Mouse (Mus musculus): Measurements from ENCODE around the gene Lrrc26.

Gene Lrrc26

DNA sequence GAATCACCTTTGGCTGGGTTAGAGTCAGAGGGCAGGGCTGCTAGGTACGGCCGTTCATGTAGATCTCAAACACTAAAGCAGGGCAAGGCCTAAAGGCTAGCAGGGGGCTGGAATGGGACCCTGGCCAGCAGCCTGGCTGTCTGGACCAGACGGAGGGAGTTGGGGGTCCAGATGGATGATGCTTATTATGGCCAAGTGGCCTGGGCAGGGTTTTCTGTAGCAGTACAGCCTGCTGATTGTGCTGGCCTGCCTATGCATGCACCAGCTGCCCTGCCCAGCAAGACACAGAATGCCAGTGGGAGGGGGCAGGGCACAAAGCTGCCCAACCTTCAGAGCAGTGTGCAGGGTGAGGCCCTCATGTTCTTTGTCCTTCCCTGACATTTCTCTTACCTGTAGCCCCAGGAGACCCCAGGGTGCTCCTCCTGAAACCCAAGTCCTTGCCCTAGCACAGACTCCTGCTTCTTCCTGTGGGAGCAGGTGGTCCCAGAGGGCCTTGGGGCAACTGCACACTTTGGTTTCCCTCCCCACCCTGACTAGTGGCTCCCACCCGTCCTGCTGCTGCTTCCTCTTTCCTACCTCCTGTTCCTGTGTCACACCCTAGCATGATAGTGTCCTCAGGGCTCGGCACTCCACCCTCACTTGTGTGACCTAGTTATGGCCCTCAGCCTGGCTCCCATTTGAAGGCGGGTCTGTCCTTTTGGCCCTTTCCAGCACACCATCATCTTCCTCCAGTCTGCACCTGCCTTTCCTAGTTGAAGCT, 23.6 kb upstream of the Lrrc26 start:
- no peak for DNase-seq (ENCODE audit: low read depth, low spot score)

DNA sequence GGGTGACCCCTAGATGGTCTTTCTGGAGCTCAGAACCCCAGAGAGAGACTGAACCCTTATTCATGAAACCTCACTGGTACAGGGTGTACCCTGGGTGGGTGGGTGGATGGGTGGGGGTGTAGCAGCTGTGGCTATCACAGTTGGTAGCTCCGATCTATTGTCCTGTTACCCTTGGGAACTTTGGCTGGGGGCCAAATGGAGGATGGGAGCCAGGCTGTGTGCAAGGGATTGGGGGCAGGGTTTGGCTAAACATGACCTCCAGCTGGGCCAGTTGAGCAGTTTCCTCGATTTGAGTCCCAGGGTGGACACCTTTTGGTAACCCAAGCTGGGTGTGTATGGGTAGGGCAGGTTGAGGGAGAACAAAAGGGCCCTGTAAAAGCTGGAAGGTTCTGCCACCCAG, 23.0 kb upstream of the Lrrc26 start:
- no peak for DNase-seq (ENCODE audit: low read depth, low spot score)

DNA sequence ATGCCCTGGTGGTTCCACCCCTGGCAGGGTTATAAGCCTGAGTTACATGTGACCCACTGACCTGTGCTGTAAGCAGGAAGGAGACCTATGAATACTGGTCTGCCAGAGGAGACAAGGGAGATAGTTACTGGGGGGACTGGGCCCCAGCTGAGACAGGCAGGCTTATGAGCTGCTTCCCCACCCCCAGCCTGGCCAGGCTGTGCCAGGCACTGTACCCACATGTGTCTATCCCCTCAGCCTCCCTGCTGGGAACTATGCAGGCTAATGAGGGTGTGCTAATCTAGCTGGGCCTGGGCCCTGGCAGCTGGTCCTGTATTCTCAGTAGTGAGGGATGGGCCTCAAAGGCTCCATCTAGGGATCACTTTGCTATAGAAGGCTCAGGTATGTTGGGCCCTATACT, 22.5 kb upstream of the Lrrc26 start:
- no peak for DNase-seq (ENCODE audit: low read depth, low spot score)

DNA sequence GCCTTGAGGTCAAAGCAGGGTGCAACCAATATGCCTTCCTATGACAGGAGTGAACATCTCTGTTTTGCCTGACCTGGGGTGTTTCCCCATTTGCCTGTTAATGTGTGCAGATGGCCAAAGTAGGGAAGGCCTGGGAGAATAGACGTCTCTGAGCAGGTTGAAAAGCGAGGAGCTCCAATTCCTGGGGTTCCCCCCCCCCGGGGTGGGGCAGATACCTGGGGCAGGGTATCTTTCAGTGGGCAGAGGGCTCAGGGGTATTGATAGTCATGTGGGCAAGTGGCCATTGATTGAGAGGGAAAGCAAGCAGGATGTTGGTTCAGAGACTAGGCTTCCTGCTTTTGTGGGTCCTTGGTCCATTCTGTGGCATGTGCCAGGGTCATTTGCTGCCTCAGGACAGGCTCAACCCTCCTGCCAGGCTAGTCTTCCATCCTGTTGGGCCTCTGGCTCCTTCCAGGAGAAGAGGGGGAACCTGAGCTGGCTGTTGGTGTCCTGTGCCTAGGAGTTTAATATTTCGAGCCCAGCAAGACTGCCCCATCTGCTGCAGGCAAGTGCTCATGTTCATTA, 21.9 kb upstream of the Lrrc26 start:
- DNase-seq (ENCODE audit: low read depth, low spot score), result no peak

DNA sequence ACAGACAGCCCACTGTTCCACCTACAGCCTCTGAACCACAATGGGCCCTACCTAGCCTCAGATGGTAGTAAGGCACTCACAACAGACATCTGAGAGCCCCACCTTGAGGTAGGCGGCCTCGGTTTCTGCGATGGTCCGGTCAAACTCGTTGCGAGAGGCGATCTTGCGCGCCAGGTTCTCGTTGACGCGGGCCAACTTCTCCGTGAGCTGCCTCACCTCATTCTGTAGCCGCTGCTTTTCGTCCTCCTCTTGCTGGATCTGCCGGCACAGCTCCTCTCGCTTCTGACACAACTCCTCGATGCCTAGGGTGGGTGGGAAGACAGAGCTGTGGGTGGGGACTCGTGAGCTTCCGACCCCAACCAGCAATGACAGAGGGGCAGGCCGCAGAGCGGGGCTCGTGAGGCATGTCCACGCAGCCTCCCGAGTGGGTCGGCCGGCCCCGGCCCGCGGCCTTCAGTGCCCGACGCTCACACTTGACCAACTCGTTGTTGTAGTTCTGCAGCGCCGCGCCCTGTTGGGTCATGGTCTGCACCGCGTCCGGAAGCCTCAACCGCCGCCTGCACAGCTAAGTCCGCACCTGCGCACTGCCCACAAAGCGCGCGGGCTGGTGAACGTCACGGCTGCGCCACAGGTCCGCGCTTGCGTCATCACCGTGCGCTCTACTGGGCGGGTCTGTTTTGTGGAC, 17.7 kb upstream of the Lrrc26 start, which contains the start of the genes Ssna1 and Anapc2:
TSS of gene Ssna1 (minus strand) at position 612 of the 685 bp plus-strand sequence.
TSS of gene Anapc2 (plus strand) at position 652 of the 685 bp plus-strand sequence.
- DNase-seq (ENCODE audit: low read depth, low spot score), result peak; percentile 95

DNA sequence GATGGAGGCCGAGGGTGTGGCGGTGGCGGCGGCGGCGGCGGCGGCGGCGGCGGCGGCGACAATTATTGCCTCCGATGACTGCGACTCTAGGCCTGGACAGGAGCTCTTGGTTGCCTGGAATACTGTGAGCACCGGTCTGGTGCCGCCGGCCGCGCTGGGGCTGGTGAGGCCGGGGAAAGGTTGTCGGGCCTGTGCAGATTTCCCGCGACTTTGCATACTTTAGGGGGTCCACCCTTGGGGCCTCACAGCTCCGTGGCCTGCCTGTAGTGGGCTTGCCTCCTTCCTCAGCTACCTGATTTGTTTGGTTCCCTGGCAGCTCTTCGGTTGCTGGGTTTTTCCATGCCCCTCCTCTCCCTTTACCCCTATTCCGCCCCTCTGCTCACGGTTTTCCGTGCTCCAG, 17.2 kb upstream of the Lrrc26 start:
- no peak for DNase-seq (ENCODE audit: low read depth, low spot score)

DNA sequence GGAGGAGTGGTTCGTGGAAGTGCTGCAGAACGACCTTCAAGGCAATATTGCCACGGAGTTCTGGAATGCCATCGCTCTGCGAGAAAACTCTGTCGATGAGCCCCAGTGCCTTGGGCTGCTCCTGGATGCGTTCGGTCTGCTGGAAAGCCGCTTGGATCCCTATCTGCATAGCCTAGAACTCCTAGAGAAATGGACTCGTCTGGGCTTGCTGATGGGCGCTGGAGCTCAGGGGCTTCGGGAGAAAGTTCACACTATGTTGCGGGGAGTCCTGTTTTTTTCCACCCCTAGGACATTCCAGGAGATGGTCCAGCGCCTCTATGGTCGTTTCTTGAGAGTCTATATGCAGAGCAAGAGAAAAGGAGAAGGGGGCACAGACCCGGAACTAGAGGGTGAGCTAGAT, 16.7 kb upstream of the Lrrc26 start:
- DNase-seq (ENCODE audit: low read depth, low spot score), result no peak

DNA sequence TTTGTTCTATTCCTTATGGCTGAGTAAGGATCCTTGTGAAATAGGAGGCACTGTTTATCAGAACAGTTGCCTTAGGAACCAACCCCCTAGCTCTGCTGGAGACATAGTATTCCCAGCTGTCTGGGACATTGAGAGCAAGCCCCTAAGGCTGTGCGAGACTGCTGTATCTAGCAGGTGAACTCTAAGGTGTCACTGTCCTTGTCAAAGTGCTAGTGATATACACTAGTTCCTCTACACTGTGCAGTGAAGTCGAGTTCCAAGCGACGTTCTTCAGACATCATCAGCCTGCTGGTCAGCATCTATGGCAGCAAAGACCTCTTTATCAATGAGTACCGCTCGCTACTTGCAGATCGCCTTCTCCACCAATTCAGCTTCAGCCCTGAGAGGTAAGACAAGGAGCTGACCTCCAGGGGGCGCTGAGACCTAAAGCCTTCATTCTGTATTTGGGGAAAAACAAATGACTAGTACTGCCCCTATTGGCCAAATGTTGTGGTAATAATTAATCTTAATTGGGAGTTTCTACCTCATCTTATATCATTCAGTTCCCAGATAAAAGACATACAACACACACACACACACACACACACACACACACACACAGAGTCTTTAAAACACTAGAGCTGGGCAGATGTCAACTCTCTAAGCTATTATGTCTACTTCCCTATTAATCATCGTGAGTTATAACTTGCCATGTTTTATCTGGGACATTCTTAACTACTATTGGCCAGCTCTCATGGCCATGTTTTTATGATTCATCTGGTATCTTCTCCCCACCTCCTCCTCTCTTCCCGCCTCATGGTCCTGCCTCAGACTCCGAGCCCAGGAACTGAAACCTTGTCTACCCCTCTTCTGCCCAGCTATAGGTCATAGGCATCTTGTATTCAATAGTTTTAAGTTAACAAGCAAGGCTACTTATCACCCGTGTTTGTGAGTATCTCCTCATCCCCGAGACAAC, 10.5 kb upstream of the Lrrc26 start:
- DNase-seq (ENCODE audit: low read depth, low spot score), result peak; percentile 89

DNA sequence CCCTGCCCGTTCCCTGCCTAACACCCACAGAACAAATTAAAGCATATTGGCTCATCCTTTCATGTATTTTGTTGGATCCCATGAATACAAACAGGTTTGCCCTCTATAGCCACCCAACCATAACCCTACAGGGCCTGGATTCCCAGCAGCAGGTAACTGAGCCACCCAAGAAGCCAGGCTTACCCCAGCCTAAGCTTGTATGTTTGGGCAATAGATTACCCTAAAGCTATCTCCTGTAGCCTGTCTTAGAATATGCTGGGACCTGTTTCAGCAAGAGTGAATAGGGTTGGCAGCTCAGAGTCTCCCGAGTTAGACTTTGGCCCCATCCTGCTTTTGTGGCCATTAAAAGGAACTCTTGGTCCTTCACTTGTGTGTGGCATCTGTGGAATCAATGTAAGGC, 4.2 kb upstream of the Lrrc26 start:
- no peak for DNase-seq (ENCODE audit: low read depth, low spot score)

DNA sequence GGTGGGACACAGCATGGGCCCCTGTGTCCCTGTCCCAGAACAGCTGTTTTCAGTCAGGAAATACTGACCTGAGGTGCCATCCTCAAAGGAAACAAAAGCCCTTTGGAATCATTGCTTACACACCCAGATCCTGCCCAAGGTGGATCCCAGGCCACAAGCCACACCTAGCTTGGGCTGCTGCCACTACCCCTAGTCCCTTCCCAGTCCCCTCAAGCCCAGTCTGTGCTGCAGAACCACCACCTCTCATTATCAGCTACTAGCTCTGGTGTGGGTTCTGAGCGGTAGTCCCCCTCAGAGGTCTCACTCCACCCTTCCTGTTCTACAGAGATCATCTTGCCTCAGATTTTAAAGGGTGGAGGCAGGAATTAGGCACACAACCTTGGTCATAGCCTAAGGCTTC, 3.4 kb upstream of the Lrrc26 start:
- DNase-seq (ENCODE audit: low read depth, low spot score), result no peak

DNA sequence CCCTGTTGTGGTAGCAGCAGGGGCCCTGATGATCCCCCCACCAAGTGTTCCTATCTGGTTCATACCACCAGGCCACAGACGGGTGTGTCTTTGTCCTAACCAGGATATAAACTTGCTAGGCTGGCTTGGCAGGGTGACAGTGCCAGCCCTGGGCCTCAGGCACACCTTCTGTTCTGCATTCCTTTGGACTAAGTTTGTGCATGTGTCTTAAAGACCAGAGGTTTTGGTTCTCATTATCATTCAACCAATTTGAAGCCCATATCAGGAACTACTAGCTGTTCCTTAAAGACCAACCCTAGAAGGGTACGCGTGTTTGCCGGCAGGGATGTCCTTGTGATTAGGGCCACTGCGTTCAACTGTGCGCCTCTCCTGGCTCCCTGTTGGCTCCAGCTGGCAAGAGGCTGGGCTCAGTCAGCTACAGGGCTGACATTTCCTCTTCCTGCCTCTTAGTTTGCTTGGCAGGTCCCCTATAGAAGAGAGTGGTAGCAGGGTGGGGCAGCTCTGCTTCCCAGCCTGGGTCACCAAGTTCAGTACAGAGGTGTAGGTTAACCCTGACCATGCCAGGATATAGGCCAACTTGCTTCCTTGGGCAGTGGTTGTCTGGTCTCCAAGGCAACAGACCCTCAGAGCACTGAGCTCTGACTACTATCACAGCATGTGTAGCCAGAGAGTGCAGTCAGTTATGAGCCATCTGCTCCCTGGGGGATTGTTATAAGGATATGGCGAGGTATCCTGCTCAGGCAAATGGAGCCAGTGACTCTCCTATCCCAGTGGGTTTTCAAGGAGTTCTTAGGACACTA, 2.7 kb upstream of the Lrrc26 start:
- peak; percentile 48 for DNase-seq (ENCODE audit: low read depth, low spot score)

DNA sequence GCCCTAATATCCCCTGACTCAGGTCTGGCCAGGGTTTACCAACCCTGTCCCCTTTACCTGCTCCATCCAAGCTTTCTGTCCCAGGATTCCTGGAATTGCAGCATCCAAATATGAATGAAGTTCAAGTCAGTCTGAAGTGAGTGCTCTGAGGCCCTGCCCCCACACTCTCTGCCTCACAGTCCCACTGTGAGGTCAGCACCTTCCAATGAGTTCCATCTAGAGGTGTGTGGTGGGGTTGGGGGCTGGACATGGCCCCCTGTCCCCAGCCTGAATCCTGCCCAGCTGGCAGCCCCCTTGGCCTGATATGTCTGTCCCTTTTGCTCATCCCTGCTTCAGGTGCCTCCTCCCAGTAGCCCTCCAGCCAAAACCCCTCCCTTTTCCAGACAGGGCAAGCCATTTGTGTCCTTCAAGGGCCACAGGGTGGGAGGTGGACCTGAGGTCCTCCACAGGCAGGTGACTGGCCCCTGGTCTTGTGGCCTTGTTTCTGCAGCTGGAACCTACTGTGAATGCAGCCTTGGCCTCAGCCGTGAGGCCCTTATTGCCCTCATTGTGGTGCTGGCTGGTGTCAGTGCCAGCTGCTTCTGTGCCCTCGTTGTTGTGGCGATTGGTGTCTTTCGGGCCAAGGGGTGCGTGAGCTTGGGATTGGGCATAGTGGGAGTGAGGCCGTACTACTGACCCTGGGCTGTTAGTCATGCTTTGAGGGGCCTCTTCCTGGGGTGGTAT, 1.6 kb upstream of the Lrrc26 start, which contains the start of gene Tmem210:
TSS of gene Tmem210 (plus strand) at position 219 of the 723 bp plus-strand sequence.
- no peak for DNase-seq (ENCODE audit: low read depth, low spot score)

DNA sequence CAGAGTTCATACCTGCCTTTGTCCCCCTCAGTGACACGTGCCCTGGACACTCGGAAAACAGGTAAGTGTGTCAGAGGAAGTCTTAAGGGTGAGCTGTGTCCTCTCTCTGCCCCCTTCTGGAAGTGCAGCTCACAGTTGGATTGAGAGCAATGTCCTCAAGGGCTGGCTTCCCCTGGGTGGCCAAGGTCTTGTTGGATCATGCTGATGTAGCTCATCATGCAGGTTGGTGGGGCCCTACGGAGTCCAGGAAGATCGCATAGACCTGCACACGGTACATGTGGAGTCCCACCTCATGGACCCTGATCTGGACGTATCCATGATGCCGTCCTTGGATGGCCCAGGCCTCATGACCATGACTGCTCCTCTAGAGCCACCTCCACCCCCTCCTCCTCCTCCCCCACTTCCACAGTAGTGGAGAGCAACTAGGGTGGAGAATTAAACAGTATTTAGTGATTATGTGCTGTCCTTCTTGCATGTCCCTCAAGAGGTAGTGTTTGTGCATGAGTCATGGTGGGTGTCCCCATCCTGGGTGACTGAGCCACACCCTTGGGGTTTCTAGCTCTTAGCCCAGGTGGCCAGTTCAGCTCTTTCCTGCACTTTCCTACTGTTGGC, 875 bp upstream of the Lrrc26 start:
- DNase-seq (ENCODE audit: low read depth, low spot score), result no peak

DNA sequence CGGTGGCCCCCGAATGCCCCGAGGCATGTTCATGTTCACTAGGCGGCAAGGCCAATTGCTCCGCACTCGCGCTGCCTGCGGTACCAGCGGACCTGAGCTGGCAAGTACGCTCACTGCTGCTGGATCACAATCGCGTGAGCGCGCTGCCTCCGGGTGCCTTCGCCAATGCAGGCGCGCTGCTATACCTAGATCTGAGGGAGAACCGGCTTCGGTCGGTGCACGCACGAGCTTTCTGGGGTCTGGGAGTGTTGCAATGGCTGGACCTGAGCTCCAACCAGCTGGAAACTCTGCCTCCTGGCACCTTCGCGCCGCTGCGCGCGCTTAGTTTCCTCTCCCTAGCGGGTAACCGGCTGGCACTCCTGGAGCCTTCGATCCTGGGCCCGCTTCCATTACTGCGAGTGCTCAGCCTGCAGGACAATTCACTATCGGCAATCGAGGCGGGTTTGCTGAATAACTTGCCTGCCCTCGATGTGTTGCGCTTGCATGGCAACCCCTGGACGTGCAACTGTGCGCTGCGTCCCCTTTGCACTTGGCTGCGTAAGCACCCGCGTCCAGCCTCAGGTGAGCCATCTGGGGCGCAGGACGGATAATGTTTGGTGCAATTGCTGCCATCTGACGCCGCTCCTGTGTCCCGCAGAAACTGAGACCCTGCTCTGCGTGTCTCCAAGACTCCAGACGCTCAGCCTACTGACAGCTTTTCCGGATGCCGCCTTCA, 543 bp downstream of the Lrrc26 start:
- DNase-seq (ENCODE audit: low read depth, low spot score), result no peak

DNA sequence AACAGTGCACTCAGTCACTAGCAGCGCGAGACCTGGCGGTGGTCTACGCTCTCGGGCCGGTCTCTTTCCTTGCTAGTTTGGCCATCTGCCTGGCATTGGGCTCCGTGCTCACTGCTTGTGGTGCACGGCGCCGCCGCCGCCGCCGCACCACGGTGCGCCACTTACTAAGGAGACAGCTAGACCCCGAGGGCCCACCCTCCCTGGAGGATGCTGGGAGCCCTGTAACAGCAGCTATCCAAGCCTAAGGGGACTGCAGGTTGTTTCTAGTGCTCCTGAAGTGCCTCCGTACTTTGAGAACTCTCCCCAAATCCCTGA, 1.1 kb downstream of the Lrrc26 start:
- DNase-seq (ENCODE audit: low read depth, low spot score), result no peak

DNA sequence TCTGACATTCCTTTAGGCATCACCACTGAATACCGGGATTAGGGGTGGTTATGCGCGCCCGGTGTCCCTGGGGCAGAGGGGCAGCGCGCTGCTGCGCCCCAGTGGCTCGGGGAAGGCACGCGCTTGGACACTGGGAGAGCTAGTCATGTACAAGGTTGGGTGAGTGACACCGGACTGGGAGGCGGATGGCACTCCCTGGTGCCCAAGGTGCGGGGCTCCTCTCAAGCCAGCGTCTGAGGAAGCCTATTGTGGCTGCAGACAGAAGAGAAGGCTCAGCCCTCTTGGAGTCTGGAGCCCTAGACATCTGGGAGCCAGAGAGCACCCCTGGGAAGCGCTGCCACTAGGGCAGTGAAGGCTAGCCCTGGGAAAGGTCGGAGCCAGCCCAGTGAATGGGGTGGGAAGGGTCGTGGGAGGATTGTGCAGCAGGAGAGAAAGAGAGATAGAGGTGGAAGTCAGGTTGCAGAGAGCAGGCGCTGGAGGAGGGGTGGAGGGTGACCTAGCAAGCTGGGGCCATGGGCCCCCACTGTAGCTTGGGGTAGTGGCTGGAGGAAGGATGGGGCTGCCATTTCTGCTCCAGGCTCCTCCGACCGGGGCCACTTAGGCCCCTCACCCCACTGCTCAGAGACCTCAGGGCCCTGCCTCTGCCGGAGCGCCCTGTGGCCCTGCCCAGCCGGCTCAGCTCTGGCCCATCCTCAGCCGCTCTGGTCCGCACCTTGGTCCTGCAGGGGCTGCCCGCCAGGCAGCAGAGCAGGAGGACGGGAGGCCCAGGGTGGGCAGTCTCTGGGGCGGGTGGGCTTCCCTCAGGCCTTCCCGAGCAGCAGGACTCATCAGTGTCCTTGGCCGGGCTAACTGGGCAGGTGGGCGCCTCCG, 1.7 kb downstream of the Lrrc26 start:
- DNase-seq (ENCODE audit: low read depth, low spot score), result no peak

DNA sequence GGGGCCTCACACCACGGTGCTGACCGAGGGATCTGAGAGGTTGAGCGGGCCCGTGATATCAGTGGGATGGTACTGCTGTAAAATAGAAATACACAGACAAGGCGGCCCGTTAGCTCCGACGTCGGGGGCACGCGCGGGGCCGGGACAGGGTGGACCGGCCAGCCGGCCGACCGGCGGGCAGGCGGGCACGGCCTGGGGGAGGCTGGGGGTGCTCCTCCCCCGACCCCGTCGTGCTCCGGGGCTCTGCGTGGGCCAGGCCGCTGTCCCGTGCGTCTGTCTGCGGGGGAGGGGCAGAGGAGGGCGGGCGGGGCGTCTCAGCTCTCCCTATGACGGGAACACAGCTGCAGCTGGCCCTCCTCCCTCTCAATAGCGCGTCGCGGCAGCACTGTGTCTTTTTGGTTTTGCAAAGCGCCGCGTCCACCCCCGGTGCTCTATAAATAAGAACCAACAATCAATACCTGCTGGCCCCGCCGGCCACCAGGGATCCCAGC, 2.4 kb downstream of the Lrrc26 start:
- peak; percentile 30 for DNase-seq (ENCODE audit: low read depth, low spot score)

DNA sequence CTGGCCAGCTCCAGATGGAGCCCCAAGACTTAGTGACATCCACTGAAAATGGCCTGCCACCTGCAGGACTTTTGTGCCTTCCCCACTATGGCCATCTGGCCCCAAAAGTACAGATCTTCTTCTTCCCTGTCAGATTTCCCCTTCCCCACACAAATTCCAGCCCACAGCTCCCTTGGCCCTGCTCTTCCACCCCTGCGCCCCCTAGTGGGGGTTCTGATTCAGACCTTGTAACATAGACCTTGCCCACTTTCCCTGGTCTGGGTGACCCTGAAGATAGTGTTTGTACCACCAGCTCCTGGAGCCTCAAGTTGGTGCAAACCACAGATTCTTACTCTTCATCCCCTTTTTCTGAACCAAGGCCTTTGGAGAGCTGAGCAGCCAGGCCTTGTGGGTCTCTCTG, 3.1 kb downstream of the Lrrc26 start:
- DNase-seq (ENCODE audit: low read depth, low spot score), result peak; percentile 81
